In genomic region chr5:34269197-34269920, GRCm38 (mm10) we compare ENCODE assay signal across 22 mouse cellular contexts. TPM values are rescaled to one million over a fixed set of nuclear protein-coding genes. Genes with fewer than 3 reads are reported as not detected.
DNase-seq lines count a peak whose midpoint lies in the region; ATAC-seq and TF ChIP-seq lines count a peak whose summit lies in the region.
"Had no signal": no experiment of that assay in that cellular context is flagged by ENCODE, and none has a peak within 500 bp of the region (broad histone marks: within the 10 kb centered on the region; RNA-seq: fewer than 3 reads in every experiment).

No protein-coding gene starts in this region.

- H3K27me3 ChIP-seq in liver, embryonic 12.5 days (replicated peaks), result no peaks in the 10 kb centered on the region
- H3K27me3 ChIP-seq in liver, postnatal 0 days (ENCODE audit: insufficient read depth, low read length), result no peaks in the 10 kb centered on the region
- 0 out of 2 replicates have a peak, but pooled peaks cover 5% of the 10 kb centered on the region for H3K27me3 ChIP-seq in intestine, postnatal 0 days (replicated peaks; ENCODE audit: control insufficient read depth, insufficient read depth, low read length)
- no peaks in the 10 kb centered on the region for H3K27me3 ChIP-seq in forebrain, embryonic 14.5 days (replicated peaks; ENCODE audit: control insufficient read depth, insufficient read depth, low read length)

- no peak overlapping the region for H3K9ac ChIP-seq in liver, embryonic 12.5 days
- no peak overlapping the region for H3K9ac ChIP-seq in liver, postnatal 0 days (replicated peaks)
- H3K9ac ChIP-seq in intestine, postnatal 0 days (ENCODE audit: low read depth, low read length), result no peak overlapping the region
- H3K9ac ChIP-seq in forebrain, embryonic 14.5 days (ENCODE audit: low read length), result no peak overlapping the region

- WGBS in liver, embryonic 12.5 days (ENCODE audit: insufficient replicate concordance), result 63% methylated on average over 16 of the region's 16 CpGs
- WGBS in liver, postnatal 0 days (ENCODE audit: insufficient replicate concordance), result 74% methylated on average over 16 of the region's 16 CpGs
- 81% methylated on average over 16 of the region's 16 CpGs for WGBS in intestine, postnatal 0 days
- WGBS in forebrain, embryonic 14.5 days, result 87% methylated on average over 16 of the region's 16 CpGs

- peak; percentile 93 for ATAC-seq in cerebellum, adult (ENCODE audit: insufficient number of reproducible peaks, low FRiP score, low TSS enrichment)
- peak; percentile 57 for ATAC-seq in liver, embryonic 12.5 days
- no peak for ATAC-seq in liver, postnatal 0 days
- no peak for ATAC-seq in intestine, postnatal 0 days
- ATAC-seq in forebrain, embryonic 14.5 days, result no peak
- ATAC-seq: CD4-positive, CD25-positive, alpha-beta regulatory T cell, adult 4 months; inflammation-experienced regulatory T-cells, adult 6 months had no signal

- H3K36me3 ChIP-seq in liver, embryonic 12.5 days, result no peaks in the 10 kb centered on the region
- H3K36me3 ChIP-seq in liver, postnatal 0 days (replicated peaks; ENCODE audit: insufficient read depth, low read length), result no peaks in the 10 kb centered on the region
- H3K36me3 ChIP-seq in intestine, postnatal 0 days (ENCODE audit: control insufficient read depth, insufficient read depth), result no peaks in the 10 kb centered on the region
- no peaks in the 10 kb centered on the region for H3K36me3 ChIP-seq in forebrain, embryonic 14.5 days (ENCODE audit: control insufficient read depth, insufficient read depth, low read length)
- H3K36me3 ChIP-seq: forebrain, embryonic 10.5 days; heart, embryonic 10.5 days had no signal

- TF ChIP-seq CTCF in liver, postnatal 0 days (IDR thresholded peaks at IDR 0.05; ENCODE audit: low read depth), result no peak
- TF ChIP-seq CTCF in intestine, postnatal 0 days (IDR thresholded peaks at IDR 0.05; ENCODE audit: low read depth), result no peak

- peaks cover 25% of the 10 kb centered on the region for H3K4me1 ChIP-seq in liver, embryonic 12.5 days
- H3K4me1 ChIP-seq in liver, postnatal 0 days (ENCODE audit: insufficient read depth), result no peaks in the 10 kb centered on the region
- no peaks in the 10 kb centered on the region for H3K4me1 ChIP-seq in intestine, postnatal 0 days (replicated peaks; ENCODE audit: control insufficient read depth, insufficient read depth, low read length)
- no peaks in the 10 kb centered on the region for H3K4me1 ChIP-seq in forebrain, embryonic 14.5 days (ENCODE audit: control insufficient read depth, insufficient read depth, low read length)

- DNase-seq in cerebellum, postnatal 4 days (ENCODE audit: low spot score in 2 of 2), result no peak
- DNase-seq in liver, postnatal 0 days, result no peak
- DNase-seq in cerebellum, postnatal 14 days, result peak; percentile 92 to 96
- no peak for DNase-seq in forebrain, embryonic 14.5 days (ENCODE audit: low spot score)
- DNase-seq in heart, adult 9 months (ENCODE audit: low spot score in 2 of 2), result no peak
- DNase-seq: adrenal gland, adult 2 months; gastrocnemius, postnatal 14 days; heart, postnatal 4 days; layer of hippocampus, postnatal 36 days; lung, postnatal 14 days; right cerebral cortex, postnatal 14 days had no signal

- H3K4me2 ChIP-seq in liver, embryonic 12.5 days, result peak overlapping the region; percentile 51
- no peak overlapping the region for H3K4me2 ChIP-seq in liver, postnatal 0 days (ENCODE audit: low read depth, low read length)
- no peak overlapping the region for H3K4me2 ChIP-seq in intestine, postnatal 0 days (replicated peaks; ENCODE audit: low read depth)
- no peak overlapping the region for H3K4me2 ChIP-seq in forebrain, embryonic 14.5 days (ENCODE audit: low read length)

- H3K9me3 ChIP-seq in liver, embryonic 12.5 days (replicated peaks), result no peaks in the 10 kb centered on the region
- no peaks in the 10 kb centered on the region for H3K9me3 ChIP-seq in liver, postnatal 0 days (ENCODE audit: low read length)
- H3K9me3 ChIP-seq in intestine, postnatal 0 days (ENCODE audit: control insufficient read depth), result no peaks in the 10 kb centered on the region
- no peaks in the 10 kb centered on the region for H3K9me3 ChIP-seq in forebrain, embryonic 14.5 days (replicated peaks; ENCODE audit: control insufficient read depth, low read length)
- H3K9me3 ChIP-seq: forebrain, embryonic 10.5 days; heart, embryonic 10.5 days had no signal

- no peak overlapping the region for H3K4me3 ChIP-seq in liver, embryonic 12.5 days
- H3K4me3 ChIP-seq in liver, postnatal 0 days (ENCODE audit: low read depth, low read length), result no peak overlapping the region
- no peak overlapping the region for H3K4me3 ChIP-seq in intestine, postnatal 0 days (ENCODE audit: low read depth, low read length)
- H3K4me3 ChIP-seq in forebrain, embryonic 14.5 days (ENCODE audit: low read depth, low read length), result no peak overlapping the region
- H3K4me3 ChIP-seq: forebrain, embryonic 10.5 days; heart, embryonic 10.5 days had no signal

- H3K27ac ChIP-seq in liver, embryonic 12.5 days, result peak overlapping the region; percentile 33; the same call in 1 of the 2 replicates
- no peak overlapping the region for H3K27ac ChIP-seq in liver, postnatal 0 days (ENCODE audit: low read depth)
- H3K27ac ChIP-seq in intestine, postnatal 0 days (ENCODE audit: low read depth, low read length), result no peak overlapping the region
- no peak overlapping the region for H3K27ac ChIP-seq in forebrain, embryonic 14.5 days (ENCODE audit: low read depth, low read length)
- H3K27ac ChIP-seq: forebrain, embryonic 10.5 days; heart, embryonic 10.5 days; stomach, postnatal 0 days had no signal

- TF ChIP-seq EP300 in liver, postnatal 0 days (IDR thresholded peaks at IDR 0.05; ENCODE audit: low read depth), result no peak

RNA-seq across cellular contexts. Expression of gene Zfyve28, which starts 18.9 kb away (rescaled TPM):
- polyA plus RNA-seq in liver, embryonic 12.5 days (2016; fragmentation: Nextera tagmentation; extraction: Ambion mirVana), result 0.16 TPM in 1 of 2 replicates, not detected in the other
- 0.02 and 0.14 TPM in 2 replicates for polyA plus RNA-seq in liver, postnatal 0 days (2015; fragmentation: Nextera tagmentation; extraction: Ambion mirVana)
- polyA plus RNA-seq in intestine, postnatal 0 days (2015; fragmentation: Nextera tagmentation; extraction: Ambion mirVana), result 0.05 and 0.07 TPM in 2 replicates
- 1.4 and 2.2 TPM in 2 replicates for polyA plus RNA-seq in forebrain, embryonic 14.5 days (2014; fragmentation: Nextera tagmentation; extraction: Ambion mirVana)

RNA-seq across cellular contexts. Expression of gene Cfap99, which starts 19.0 kb away (rescaled TPM):
- polyA plus RNA-seq in liver, embryonic 12.5 days (2016; fragmentation: Nextera tagmentation; extraction: Ambion mirVana), result not detected in 2 replicates
- polyA plus RNA-seq in liver, postnatal 0 days (2015; fragmentation: Nextera tagmentation; extraction: Ambion mirVana), result not detected in 2 replicates
- not detected in 2 replicates for polyA plus RNA-seq in intestine, postnatal 0 days (2015; fragmentation: Nextera tagmentation; extraction: Ambion mirVana)
- polyA plus RNA-seq in forebrain, embryonic 14.5 days (2014; fragmentation: Nextera tagmentation; extraction: Ambion mirVana), result 0.10 TPM in 1 of 2 replicates, not detected in the other
- polyA plus RNA-seq: adrenal gland, adult 2 months; CD4-positive, CD25-positive, alpha-beta regulatory T cell, adult 4 months; forebrain, embryonic 10.5 days; heart, embryonic 10.5 days; inflammation-experienced regulatory T-cells, adult 6 months; kidney, embryonic 14.5 days; large intestine, adult 2 months; liver, embryonic 16.5 days had no signal

Comparison
In these comparisons a context has a peak if more than half of its experiments do, and no peak if none do; other contexts are left out.
1. ATAC-seq: peak in cerebellum, adult (single experiment) and liver, embryonic 12.5 days (single experiment); none in liver, postnatal 0 days (single experiment), intestine, postnatal 0 days (single experiment) and forebrain, embryonic 14.5 days (single experiment).
2. DNase-seq: peak in cerebellum, postnatal 14 days (2 of 2); none in cerebellum, postnatal 4 days (0 of 2), liver, postnatal 0 days (single experiment), forebrain, embryonic 14.5 days (single experiment) and heart, adult 9 months (0 of 2).